Mouse (Mus musculus): ENCODE measurements around the gene Tmed4. TPM values are rescaled to one million over a fixed set of nuclear protein-coding genes. Genes with fewer than 3 reads are reported as not detected.
"Not testable (repeated sequence)": the region's sequence is repeated elsewhere in the genome, so short reads cannot be mapped to it uniquely, and the experiment has no call there.

Tmed4 gene
- total RNA-seq, 2 experiments from 2014 or later, result 57.7 to 75.6 TPM

- DNase-seq, result peak; percentile 79
- H3K27ac ChIP-seq, result no peak overlapping the region
- intact Hi-C loops (cut with DNase I), result loop anchor here (2.0 kb wide), 1 partner anchor 265 kb away; no protein-coding TSS in a partner anchor
- no peak overlapping the region for H3K4me3 ChIP-seq
- no peak for TF ChIP-seq CTCF (IDR thresholded peaks at IDR 0.05)
Measured at GRCm38 (mm10) chr11:6261434-6262082, 13.1 kb downstream of the Tmed4 start.

- Histone ChIP-seq H3K4me3 (no peak overlapping the region), H3K27ac (no peak overlapping the region)
- DNase-seq, result no peak
- intact Hi-C loops (cut with DNase I), result no loop called here
- no peak for TF ChIP-seq CTCF (IDR thresholded peaks at IDR 0.05)
Measured at GRCm38 (mm10) chr11:6259413-6259812, 15.3 kb downstream of the Tmed4 start.

GRCm38 (mm10) chr11:6256490-6257072 lies 18.1 kb downstream of the Tmed4 start:
- TF ChIP-seq CTCF (IDR thresholded peaks at IDR 0.05), result no peak
- Histone ChIP-seq H3K4me3 (no peak overlapping the region), H3K27ac (no peak overlapping the region)
- no peak for DNase-seq
- intact Hi-C loops (cut with DNase I), result no loop called here

GRCm38 (mm10) chr11:6254602-6255001 lies 20.1 kb downstream of the Tmed4 start:
- DNase-seq; intact Hi-C loops (cut with DNase I); H3K27ac ChIP-seq; H3K4me3 ChIP-seq: not testable (repeated sequence)

GRCm38 (mm10) chr11:6252824-6253223 lies 21.8 kb downstream of the Tmed4 start:
- TF ChIP-seq CTCF (IDR thresholded peaks at IDR 0.05), result no peak
- DNase-seq, result no peak
- Histone ChIP-seq H3K27ac (no peak overlapping the region), H3K4me3 (no peak overlapping the region)
- intact Hi-C loops (cut with DNase I), result no loop called here

- no peak for DNase-seq
Measured at GRCm38 (mm10) chr11:6252248-6252647, 22.4 kb downstream of the Tmed4 start.

GRCm38 (mm10) chr11:6244707-6245106 lies 30.0 kb downstream of the Tmed4 start:
- Histone ChIP-seq H3K4me3 (no peak overlapping the region), H3K27ac (no peak overlapping the region)
- no peak for TF ChIP-seq CTCF (IDR thresholded peaks at IDR 0.05)
- intact Hi-C loops (cut with DNase I), result no loop called here
- DNase-seq, result no peak

More at GRCm38 (mm10) chr11:6252248-6252647, 22.4 kb downstream of the Tmed4 start:
- H3K4me3 ChIP-seq, result no peak overlapping the region
- no peak overlapping the region for H3K27ac ChIP-seq
- no peak for TF ChIP-seq CTCF (IDR thresholded peaks at IDR 0.05)
- intact Hi-C loops (cut with DNase I), result no loop called here

- Histone ChIP-seq H3K27ac (no peak overlapping the region), H3K4me3 (no peak overlapping the region)
- no peak for DNase-seq
- no peak for TF ChIP-seq CTCF (IDR thresholded peaks at IDR 0.05)
- intact Hi-C loops (cut with DNase I), result no loop called here
Measured at GRCm38 (mm10) chr11:6233025-6233424, 41.6 kb downstream of the Tmed4 start.

- no peak for TF ChIP-seq CTCF (IDR thresholded peaks at IDR 0.05)
- no peak within 1 kb of the TSS for H3K4me3 ChIP-seq
- DNase-seq, result no peak
- H3K27ac ChIP-seq, result no peak within 1 kb of the TSS
- intact Hi-C loops (cut with DNase I), result no loop called here
Measured at GRCm38 (mm10) chr11:6230012-6230411, 44.7 kb downstream of the Tmed4 start, which contains the start of gene Npc1l1. Npc1l1 (minus strand) TSS chr11:6230143.

GRCm38 (mm10) chr11:6224541-6225229 lies 50.0 kb downstream of the Tmed4 start:
- H3K27ac ChIP-seq, result no peak overlapping the region

GRCm38 (mm10) chr11:6222187-6222586 lies 52.5 kb downstream of the Tmed4 start:
- no peak overlapping the region for H3K27ac ChIP-seq
- no peak for TF ChIP-seq CTCF (IDR thresholded peaks at IDR 0.05)
- intact Hi-C loops (cut with DNase I), result no loop called here
- H3K4me3 ChIP-seq, result no peak overlapping the region
- no peak for DNase-seq

More at GRCm38 (mm10) chr11:6224541-6225229, 50.0 kb downstream of the Tmed4 start:
- intact Hi-C loops (cut with DNase I), result no loop called here
- no peak for DNase-seq
- no peak for TF ChIP-seq CTCF (IDR thresholded peaks at IDR 0.05)
- H3K4me3 ChIP-seq, result no peak overlapping the region

Other genes with a start within 250 kb of the Tmed4 start
- 100 to 1,000 TPM; 108 to 128 TPM for gene Camk2b, start 208.5 kb downstream of the Tmed4 start, total RNA-seq (2021)
- gene A730071L15Rik, start 74.8 kb downstream of the Tmed4 start, total RNA-seq (2021), result under 1 TPM; 0.15 to 0.20 TPM
- gene Nudcd3, start 74.5 kb downstream of the Tmed4 start, total RNA-seq (2021), result 10 to 100 TPM; 64.3 to 67.9 TPM
- gene Npc1l1, start 44.7 kb downstream of the Tmed4 start, total RNA-seq (2021), result under 1 TPM; 0.31 to 0.36 TPM
- gene Ddx56, start 7.1 kb downstream of the Tmed4 start, total RNA-seq (2021), result 10 to 100 TPM; 26.1 to 33.0 TPM
- gene Ogdh, start 16.8 kb upstream of the Tmed4 start, total RNA-seq (2021), result 100 to 1,000 TPM; 620 to 834 TPM
- 10 to 100 TPM; 45.4 to 52.0 TPM for gene Zmiz2, start 114.2 kb upstream of the Tmed4 start, total RNA-seq (2021)
- gene Ppia, start 140.6 kb upstream of the Tmed4 start, total RNA-seq (2021), result 100 to 1,000 TPM; 205 to 209 TPM
- gene H2afv, start 169.6 kb upstream of the Tmed4 start, total RNA-seq (2021), result 10 to 100 TPM; 44.2 to 70.3 TPM
- 10 to 100 TPM; 19.9 to 23.5 TPM for gene Purb, start 201.0 kb upstream of the Tmed4 start, total RNA-seq (2021)
- gene Myo1g, start 246.1 kb upstream of the Tmed4 start, total RNA-seq (2021), result under 1 TPM; 0.36 to 0.56 TPM

All from gastrocnemius, adult 2 months (tissue).